Mouse (Mus musculus) liver, embryonic 13.5 days (tissue): ENCODE data around the gene Siah3. TPM values are rescaled to one million over a fixed set of nuclear protein-coding genes. Genes with fewer than 3 reads are reported as not detected.

ENCODE experiments used
- ATAC-seq: fragments of 200-750 bp; cut with Nextera tagmentation; 2 replicates; pipeline ENCODE4 v1.8.0; 2017; ENCODE audit warnings: low read depth, mild to moderate bottlenecking, moderate number of reproducible peaks, moderate library complexity
- DNase-seq: peaks from one replicate; pipeline ENCODE4 v3.0.0; 2022
- H3K27ac ChIP-seq: fragments of 300-500 bp; sonication (generic); 2 replicates; pipeline ENCODE4 v1.5.1; 2015; ENCODE audit warnings: moderate library complexity, mild to moderate bottlenecking, inconsistent platforms
- H3K27me3 ChIP-seq: fragments of 300-500 bp; sonication (generic); 2 replicates; pipeline ENCODE4 v1.6.1; 2015; ENCODE audit warnings: mild to moderate bottlenecking, inconsistent platforms
- H3K36me3 ChIP-seq: fragments of 300-500 bp; sonication (generic); 2 replicates; pipeline ENCODE4 v1.6.1; 2015; ENCODE audit warnings: mild to moderate bottlenecking, inconsistent platforms
- H3K4me1 ChIP-seq: fragments of 300-500 bp; sonication (generic); replicated peaks from 2 replicates; pipeline ENCODE4 v1.6.1; 2015; ENCODE audit warnings: inconsistent platforms
- H3K4me2 ChIP-seq: fragments of 300-500 bp; sonication (generic); 2 replicates; pipeline ENCODE4 v1.6.1; 2015; ENCODE audit warnings: inconsistent platforms, mild to moderate bottlenecking, moderate library complexity
- H3K4me3 ChIP-seq: fragments of 300-500 bp; sonication (generic); replicated peaks from 2 replicates; pipeline ENCODE4 v1.5.1; 2015; ENCODE audit warnings: mild to moderate bottlenecking, inconsistent platforms
- H3K9ac ChIP-seq: fragments of 300-500 bp; sonication (generic); 2 replicates; pipeline ENCODE4 v1.6.1; 2015; ENCODE audit warnings: mild to moderate bottlenecking, inconsistent platforms
- H3K9me3 ChIP-seq: fragments of 300-500 bp; sonication (generic); replicated peaks from 2 replicates; pipeline ENCODE4 v1.6.1; 2016; ENCODE audit warnings: inconsistent platforms
- WGBS: fragments of 180-500 bp; shearing (Covaris S2); methylation state at CpG from one replicate; pipeline ENCODE4 v1.1.7; 2015; ENCODE audit not compliant: insufficient replicate concordance; 5-methylcytosine and 5-hydroxymethylcytosine counted together
- polyA plus RNA-seq: library from polyadenylated mRNA; unstranded; fragments of >200 nt; fragmentation: Nextera tagmentation; extraction: Ambion mirVana; gene quantifications from 2 replicates; pipeline ENCODE4 v1.2.1, GENCODE M21; 2015

Gene Siah3
- polyA plus RNA-seq, 1 experiment from 2014 or later, result 0.06 TPM

GRCm38 (mm10) chr14:75505126-75505840 lies 49.5 kb downstream of the Siah3 start:
- Histone ChIP-seq H3K4me3 (no peak overlapping the region), H3K9ac (no peak overlapping the region), H3K27me3 (no peaks in the 10 kb centered on the region), H3K4me1 (no peaks in the 10 kb centered on the region), H3K36me3 (no peaks in the 10 kb centered on the region), H3K9me3 (no peaks in the 10 kb centered on the region), H3K4me2 (no peak overlapping the region), H3K27ac (no peak overlapping the region)
- 50% methylated on average over 8 of the region's 8 CpGs for WGBS
- ATAC-seq, result no peak
- no peak for DNase-seq

GRCm38 (mm10) chr14:75506246-75506645 lies 50.5 kb downstream of the Siah3 start:
- H3K4me2 ChIP-seq, result no peak overlapping the region
- no peak for ATAC-seq

GRCm38 (mm10) chr14:75510125-75510524 lies 54.3 kb downstream of the Siah3 start:
- Histone ChIP-seq H3K27me3 (no peaks in the 10 kb centered on the region), H3K4me1 (0 out of 2 replicates have a peak, but pooled peaks cover 4% of the 10 kb centered on the region)

More at GRCm38 (mm10) chr14:75506246-75506645, 50.5 kb downstream of the Siah3 start:
- Histone ChIP-seq H3K9me3 (no peaks in the 10 kb centered on the region), H3K36me3 (no peaks in the 10 kb centered on the region), H3K27me3 (no peaks in the 10 kb centered on the region), H3K4me3 (no peak overlapping the region), H3K27ac (no peak overlapping the region), H3K4me1 (no peaks in the 10 kb centered on the region), H3K9ac (no peak overlapping the region)
- 56% methylated on average over 3 of the region's 3 CpGs for WGBS
- no peak for DNase-seq

GRCm38 (mm10) chr14:75512946-75513345 lies 57.2 kb downstream of the Siah3 start:
- Histone ChIP-seq H3K36me3 (no peaks in the 10 kb centered on the region), H3K27ac (no peak overlapping the region), H3K9me3 (no peaks in the 10 kb centered on the region), H3K9ac (no peak overlapping the region), H3K4me2 (no peak overlapping the region), H3K27me3 (no peaks in the 10 kb centered on the region), H3K4me3 (no peak overlapping the region), H3K4me1 (0 out of 2 replicates have a peak, but pooled peaks cover 4% of the 10 kb centered on the region)
- 57% methylated on average over 3 of the region's 3 CpGs for WGBS
- DNase-seq (no peak), ATAC-seq (no peak)

More at GRCm38 (mm10) chr14:75510125-75510524, 54.3 kb downstream of the Siah3 start:
- no peak for ATAC-seq
- Histone ChIP-seq H3K9me3 (no peaks in the 10 kb centered on the region), H3K4me2 (no peak overlapping the region), H3K9ac (no peak overlapping the region), H3K27ac (no peak overlapping the region), H3K4me3 (no peak overlapping the region), H3K36me3 (no peaks in the 10 kb centered on the region)
- no peak for DNase-seq
- WGBS, result 74% methylated on average over 6 of the region's 6 CpGs

DNA sequence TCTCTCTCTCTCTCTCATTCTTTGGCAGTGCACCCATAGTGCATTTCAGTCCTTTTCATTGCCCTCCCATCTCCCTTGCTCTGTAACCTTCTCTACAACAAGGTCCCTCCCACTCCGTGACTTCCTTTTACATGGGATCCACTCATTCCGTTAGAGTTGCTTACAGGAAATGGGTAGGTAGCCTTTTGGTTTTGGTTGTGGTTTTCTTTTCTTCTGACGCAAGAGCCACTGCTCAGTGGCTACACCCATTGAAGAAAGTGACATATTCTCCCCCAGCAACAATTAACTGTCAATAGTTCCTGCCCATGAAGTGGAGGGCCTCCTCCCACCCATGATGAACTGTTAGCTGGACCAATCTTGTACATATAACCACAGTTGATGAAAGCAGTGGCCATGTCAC lies 60.4 kb downstream of the Siah3 start:
- Histone ChIP-seq H3K36me3 (no peaks in the 10 kb centered on the region), H3K4me3 (no peak overlapping the region), H3K4me2 (no peak overlapping the region), H3K9ac (no peak overlapping the region), H3K4me1 (peaks cover 24% of the 10 kb centered on the region), H3K9me3 (no peaks in the 10 kb centered on the region), H3K27me3 (no peaks in the 10 kb centered on the region), H3K27ac (no peak overlapping the region)
- ATAC-seq (no peak), DNase-seq (no peak)
- 34% methylated on average over 3 of the region's 3 CpGs for WGBS

DNA sequence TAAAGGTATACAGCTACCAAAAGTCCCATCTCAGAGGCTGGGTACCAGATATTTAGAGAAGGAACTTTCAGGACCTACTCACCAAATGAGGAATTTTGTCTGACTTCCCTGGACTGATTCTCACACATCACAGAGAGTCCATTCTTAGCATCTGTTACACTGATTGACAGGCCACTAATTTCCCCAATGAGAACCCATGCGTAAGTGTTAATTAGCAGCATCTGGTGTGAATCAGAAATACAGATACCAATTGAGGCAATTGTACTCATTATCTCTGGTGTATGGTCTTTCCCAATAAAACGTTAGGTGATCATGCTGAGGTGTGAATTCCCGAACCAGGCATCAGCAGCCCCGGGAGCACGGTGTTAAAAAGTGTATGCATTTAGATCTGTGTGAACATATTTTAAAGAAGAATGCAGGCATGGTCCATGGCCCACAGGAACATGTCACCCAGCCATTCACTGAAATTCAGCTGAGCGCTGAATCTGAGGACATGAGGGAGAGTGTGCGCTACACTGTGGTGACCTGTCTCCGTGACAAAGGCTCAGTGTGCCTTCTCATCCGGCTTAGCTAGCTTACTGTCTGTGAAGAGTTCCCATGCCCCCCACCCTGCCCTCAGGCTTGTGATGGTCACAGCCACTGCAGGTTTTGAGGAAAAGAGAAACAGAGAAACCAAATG lies 61.3 kb downstream of the Siah3 start:
- Histone ChIP-seq H3K4me3 (no peak overlapping the region), H3K9ac (no peak overlapping the region), H3K36me3 (no peaks in the 10 kb centered on the region), H3K9me3 (no peaks in the 10 kb centered on the region), H3K27ac (no peak overlapping the region), H3K4me2 (no peak overlapping the region), H3K4me1 (peaks cover 24% of the 10 kb centered on the region), H3K27me3 (no peaks in the 10 kb centered on the region)
- ATAC-seq, result no peak
- no peak for DNase-seq
- 77% methylated on average over 9 of the region's 9 CpGs for WGBS

GRCm38 (mm10) chr14:75518196-75518887 lies 62.6 kb downstream of the Siah3 start:
- Histone ChIP-seq H3K36me3 (no peaks in the 10 kb centered on the region), H3K9me3 (no peaks in the 10 kb centered on the region), H3K9ac (no peak overlapping the region), H3K4me2 (no peak overlapping the region), H3K4me1 (peaks cover 29% of the 10 kb centered on the region), H3K27me3 (no peaks in the 10 kb centered on the region), H3K4me3 (no peak overlapping the region), H3K27ac (no peak overlapping the region)
- 0 out of 2 replicates have a peak, but pooled peaks have one; percentile 41 for ATAC-seq
- DNase-seq, result no peak
- 62% methylated on average over 15 of the region's 15 CpGs for WGBS

- Histone ChIP-seq H3K9ac (no peak overlapping the region), H3K9me3 (no peaks in the 10 kb centered on the region), H3K27me3 (no peaks in the 10 kb centered on the region), H3K27ac (no peak overlapping the region), H3K4me2 (no peak overlapping the region), H3K4me1 (peaks cover 35% of the 10 kb centered on the region), H3K36me3 (no peaks in the 10 kb centered on the region), H3K4me3 (no peak overlapping the region)
- WGBS, result 74% methylated on average over 6 of the region's 6 CpGs
- DNase-seq (no peak), ATAC-seq (no peak)
These were observed 63.1 kb downstream of the Siah3 start for GRCm38 (mm10) chr14:75518899-75519298.

- DNase-seq (no peak), ATAC-seq (peak; percentile 50; the same call in 1 of the 2 replicates)
- Histone ChIP-seq H3K4me3 (no peak overlapping the region), H3K4me1 (peaks cover 39% of the 10 kb centered on the region), H3K27ac (0 out of 2 replicates have a peak overlapping the region, but pooled peaks have one; percentile 13), H3K9me3 (no peaks in the 10 kb centered on the region), H3K36me3 (no peaks in the 10 kb centered on the region), H3K9ac (no peak overlapping the region), H3K4me2 (no peak overlapping the region), H3K27me3 (no peaks in the 10 kb centered on the region)
- WGBS, result 37% methylated on average over 8 of the region's 8 CpGs
These were observed 63.9 kb downstream of the Siah3 start for GRCm38 (mm10) chr14:75519668-75520067.

- DNase-seq (peak; percentile 64), ATAC-seq (peak; percentile 83)
- H3K9me3 ChIP-seq, result no peaks in the 10 kb centered on the region
- H3K4me2 ChIP-seq, result peak overlapping the region; percentile 54
- WGBS, result 17% methylated on average over 2 of the region's 2 CpGs
- peak overlapping the region; percentile 22; the same call in 1 of the 2 replicates for H3K4me3 ChIP-seq
- no peak overlapping the region for H3K9ac ChIP-seq
- H3K27ac ChIP-seq, result peak overlapping the region; percentile 71
- peaks cover 51% of the 10 kb centered on the region for H3K4me1 ChIP-seq
- no peaks in the 10 kb centered on the region for H3K36me3 ChIP-seq
- H3K27me3 ChIP-seq, result no peaks in the 10 kb centered on the region
These were observed 68.9 kb downstream of the Siah3 start for GRCm38 (mm10) chr14:75524648-75525047.
